Mouse (Mus musculus) lung, embryonic 15.5 days (tissue): ENCODE measurements around the gene Nfe2. TPM values are rescaled to one million over a fixed set of nuclear protein-coding genes. Genes with fewer than 3 reads are reported as not detected.
"Not testable (repeated sequence)": the region's sequence is repeated elsewhere in the genome, so short reads cannot be mapped to it uniquely, and the experiment has no call there.

Experiments
- ATAC-seq: fragments of 200-750 bp; cut with Nextera tagmentation; 2 replicates; pipeline ENCODE4 v1.8.0; 2017; ENCODE audit warnings: moderate number of reproducible peaks, borderline replicate concordance; ENCODE audit not compliant: low FRiP score, low TSS enrichment; ENCODE audit errors: extremely low read depth
- H3K27ac ChIP-seq: fragments of 300-500 bp; sonication (generic); 2 replicates; pipeline ENCODE4 v1.5.1; 2015; ENCODE audit warnings: moderate library complexity, mild to moderate bottlenecking, inconsistent platforms
- H3K27me3 ChIP-seq: fragments of 300-500 bp; sonication (generic); 2 replicates; pipeline ENCODE4 v1.6.1; 2015; ENCODE audit warnings: inconsistent platforms
- H3K36me3 ChIP-seq: fragments of 300-500 bp; sonication (generic); 2 replicates; pipeline ENCODE4 v1.6.1; 2015; ENCODE audit warnings: inconsistent platforms
- H3K4me1 ChIP-seq: fragments of 300-500 bp; sonication (generic); 2 replicates; pipeline ENCODE4 v1.6.1; 2015; ENCODE audit warnings: inconsistent platforms
- H3K4me2 ChIP-seq: fragments of 300-500 bp; sonication (generic); 2 replicates; pipeline ENCODE4 v1.6.1; 2015; ENCODE audit warnings: inconsistent platforms, mild to moderate bottlenecking, moderate library complexity
- H3K4me3 ChIP-seq: fragments of 300-500 bp; sonication (generic); 2 replicates; pipeline ENCODE4 v1.5.1; 2015; ENCODE audit warnings: mild to moderate bottlenecking, inconsistent platforms
- H3K9ac ChIP-seq: fragments of 300-500 bp; sonication (generic); 2 replicates; pipeline ENCODE4 v1.6.1; 2015; ENCODE audit warnings: inconsistent platforms
- H3K9me3 ChIP-seq: fragments of 300-500 bp; sonication (generic); 2 replicates; pipeline ENCODE4 v1.6.1; 2016; ENCODE audit warnings: inconsistent platforms
- WGBS: fragments of 180-500 bp; shearing (Covaris S2); methylation state at CpG from one replicate; pipeline ENCODE4 v1.1.7; 2015; 5-methylcytosine and 5-hydroxymethylcytosine counted together
- polyA plus RNA-seq: library from polyadenylated mRNA; unstranded; fragments of >200 nt; fragmentation: Nextera tagmentation; extraction: Ambion mirVana; gene quantifications from 2 replicates; pipeline ENCODE4 v1.2.1, GENCODE M21; 2015

Gene Nfe2
- polyA plus RNA-seq, 1 experiment from 2014 or later, result 4.7 TPM

DNA sequence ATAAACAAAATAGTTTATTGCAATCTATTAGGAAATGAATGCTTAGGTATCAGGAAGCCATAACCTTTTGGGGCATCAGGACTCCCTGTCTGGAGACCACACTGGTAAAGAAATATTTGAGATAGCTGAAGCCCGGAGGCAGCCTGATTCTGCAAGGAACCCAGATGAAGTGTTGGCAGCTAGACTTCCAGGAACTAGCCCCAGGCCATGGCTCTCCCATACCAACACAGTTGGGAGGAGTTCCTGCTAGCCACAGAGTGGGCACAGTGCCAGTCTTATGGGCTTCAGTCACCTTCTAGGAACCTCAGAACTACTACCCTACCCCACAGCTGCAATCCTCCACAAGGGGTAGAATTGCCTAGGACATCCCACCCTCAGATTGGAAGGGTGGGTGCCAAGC lies 1.8 kb upstream of the Nfe2 start:
- H3K4me3 ChIP-seq, result no peak overlapping the region
- H3K27ac ChIP-seq, result no peak overlapping the region
- H3K4me2 ChIP-seq, result no peak overlapping the region
- H3K27me3 ChIP-seq, result no peaks in the 10 kb centered on the region
- H3K4me1 ChIP-seq, result peaks cover 21% of the 10 kb centered on the region
- no peak for ATAC-seq
- WGBS, result 18% methylated on average over 1 of the region's 1 CpGs
- no peaks in the 10 kb centered on the region for H3K9me3 ChIP-seq
- no peaks in the 10 kb centered on the region for H3K36me3 ChIP-seq
- no peak overlapping the region for H3K9ac ChIP-seq

GRCm38 (mm10) chr15:103259162-103259561 lies 959 bp upstream of the Nfe2 start:
- no peaks in the 10 kb centered on the region for H3K27me3 ChIP-seq
- no peak overlapping the region for H3K27ac ChIP-seq
- no peak for ATAC-seq
- H3K4me2 ChIP-seq, result no peak overlapping the region
- 83% methylated on average over 5 of the region's 5 CpGs for WGBS
- no peak overlapping the region for H3K9ac ChIP-seq
- H3K4me1 ChIP-seq, result peaks cover 26% of the 10 kb centered on the region
- H3K4me3 ChIP-seq, result no peak overlapping the region
- H3K36me3 ChIP-seq, result no peaks in the 10 kb centered on the region
- no peaks in the 10 kb centered on the region for H3K9me3 ChIP-seq

DNA sequence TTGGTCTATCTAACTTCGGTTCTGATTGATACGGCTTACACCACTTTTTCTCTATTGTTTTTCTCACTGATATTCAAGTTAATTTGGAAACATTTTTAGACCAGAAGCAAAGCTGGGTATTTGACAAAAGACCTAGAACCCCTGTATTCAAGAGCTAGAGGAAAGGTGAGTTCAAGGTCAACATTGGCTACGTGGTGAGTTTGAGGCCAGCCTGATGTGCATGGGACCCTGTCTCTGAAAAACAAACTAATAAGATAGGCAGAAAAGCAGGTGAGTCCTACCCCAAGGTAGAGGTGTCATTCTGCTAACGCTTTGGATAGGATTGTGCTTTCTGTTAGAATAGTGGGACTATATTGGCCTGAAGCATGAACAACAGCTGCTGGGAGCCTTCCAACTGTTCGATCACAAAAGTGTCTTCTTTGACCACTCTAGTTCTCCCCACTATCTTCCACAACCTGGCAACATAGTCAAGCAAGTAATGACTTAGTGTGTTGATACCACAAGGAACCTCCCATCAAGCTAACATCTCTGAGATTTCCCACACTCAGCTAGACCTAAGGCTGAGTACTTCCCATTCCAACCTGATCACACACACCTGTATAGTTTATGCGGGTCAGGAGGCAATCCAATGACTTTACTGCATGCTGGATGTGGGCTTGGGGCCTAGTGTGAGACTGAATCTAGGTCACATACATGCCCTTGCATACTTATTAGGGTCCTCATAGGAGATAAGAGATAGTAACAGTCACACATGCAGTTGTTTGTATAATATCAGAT lies 1.8 kb downstream of the Nfe2 start:
- Histone ChIP-seq H3K36me3 (no peaks in the 10 kb centered on the region), H3K27ac (no peak overlapping the region), H3K27me3 (no peaks in the 10 kb centered on the region), H3K9me3 (no peaks in the 10 kb centered on the region), H3K4me2 (no peak overlapping the region), H3K9ac (no peak overlapping the region), H3K4me1 (peaks cover 26% of the 10 kb centered on the region), H3K4me3 (no peak overlapping the region)
- no peak for ATAC-seq
- WGBS, result 86% methylated on average over 6 of the region's 6 CpGs

GRCm38 (mm10) chr15:103255169-103255568 lies 3.0 kb downstream of the Nfe2 start:
- peaks cover 26% of the 10 kb centered on the region for H3K4me1 ChIP-seq
- ATAC-seq, result peak; percentile 56; the same call in 1 of the 2 replicates
- H3K4me2 ChIP-seq, result peak overlapping the region; percentile 92
- peak overlapping the region; percentile 55 for H3K9ac ChIP-seq
- no peaks in the 10 kb centered on the region for H3K27me3 ChIP-seq
- no peaks in the 10 kb centered on the region for H3K9me3 ChIP-seq
- H3K36me3 ChIP-seq, result no peaks in the 10 kb centered on the region
- 0 out of 2 replicates have a peak overlapping the region, but pooled peaks have one; percentile 26 for H3K27ac ChIP-seq
- 1% methylated on average over 25 of the region's 25 CpGs for whole genome bisulfite sequencing
- H3K4me3 ChIP-seq, result peak overlapping the region; percentile 45

DNA sequence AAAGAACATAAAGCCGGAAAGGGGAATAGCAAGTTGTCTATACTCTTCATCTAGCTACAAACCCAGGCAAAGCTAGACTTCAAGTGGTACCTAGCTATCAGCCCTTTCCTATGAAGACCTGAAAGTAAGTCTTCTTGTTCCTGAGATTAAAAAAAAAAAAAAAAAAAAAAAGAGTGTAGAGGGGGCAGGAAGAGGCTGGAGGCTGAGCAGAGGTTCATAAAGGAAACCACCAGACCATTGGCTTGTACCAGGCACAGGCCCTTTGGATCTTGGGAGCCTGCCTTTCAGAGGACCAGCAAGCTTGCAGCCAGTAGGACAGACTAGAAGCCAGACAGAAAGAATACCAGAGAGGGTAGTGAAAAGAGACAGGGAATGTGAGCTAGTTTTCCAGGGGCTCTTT lies 4.9 kb downstream of the Nfe2 start:
- H3K9me3 ChIP-seq, result no peaks in the 10 kb centered on the region
- peaks cover 11% of the 10 kb centered on the region for H3K36me3 ChIP-seq
- H3K9ac ChIP-seq, result no peak overlapping the region
- no peak overlapping the region for H3K27ac ChIP-seq
- no peaks in the 10 kb centered on the region for H3K27me3 ChIP-seq
- no peak overlapping the region for H3K4me2 ChIP-seq
- H3K4me1 ChIP-seq, result peaks cover 17% of the 10 kb centered on the region
- ATAC-seq, result no peak
- no peak overlapping the region for H3K4me3 ChIP-seq
- WGBS, result 94% methylated on average over 1 of the region's 1 CpGs

GRCm38 (mm10) chr15:103252660-103253059 lies 5.5 kb downstream of the Nfe2 start:
- H3K4me3 ChIP-seq, result no peak overlapping the region
- H3K9me3 ChIP-seq, result no peaks in the 10 kb centered on the region
- ATAC-seq, result no peak
- H3K4me1 ChIP-seq, result peaks cover 10% of the 10 kb centered on the region
- H3K4me2 ChIP-seq, result no peak overlapping the region
- H3K9ac ChIP-seq, result no peak overlapping the region
- H3K36me3 ChIP-seq, result peaks cover 18% of the 10 kb centered on the region
- no peaks in the 10 kb centered on the region for H3K27me3 ChIP-seq
- no peak overlapping the region for H3K27ac ChIP-seq
- 76% methylated on average over 3 of the region's 3 CpGs for WGBS

- H3K27ac ChIP-seq, result no peak overlapping the region
- ATAC-seq, result no peak
- H3K9ac ChIP-seq, result no peak overlapping the region
- H3K4me2 ChIP-seq, result no peak overlapping the region
- WGBS, result 13% methylated on average over 1 of the region's 1 CpGs
- H3K9me3 ChIP-seq, result no peaks in the 10 kb centered on the region
- H3K36me3 ChIP-seq, result peaks cover 29% of the 10 kb centered on the region
- H3K27me3 ChIP-seq, result no peaks in the 10 kb centered on the region
- no peak overlapping the region for H3K4me3 ChIP-seq
- peaks cover 10% of the 10 kb centered on the region for H3K4me1 ChIP-seq
Measured at GRCm38 (mm10) chr15:103251595-103251994, 6.6 kb downstream of the Nfe2 start.

- H3K27me3 ChIP-seq, result no peaks in the 10 kb centered on the region
- H3K9ac ChIP-seq, result no peak overlapping the region
- WGBS, result 20% methylated on average over 2 of the region's 2 CpGs
- ATAC-seq, result no peak
- H3K4me3 ChIP-seq, result no peak overlapping the region
- H3K27ac ChIP-seq, result no peak overlapping the region
- H3K9me3 ChIP-seq, result no peaks in the 10 kb centered on the region
- no peak overlapping the region for H3K4me2 ChIP-seq
- peaks cover 40% of the 10 kb centered on the region for H3K36me3 ChIP-seq
- peaks cover 11% of the 10 kb centered on the region for H3K4me1 ChIP-seq
Measured at GRCm38 (mm10) chr15:103250195-103250740, 7.9 kb downstream of the Nfe2 start.

DNA sequence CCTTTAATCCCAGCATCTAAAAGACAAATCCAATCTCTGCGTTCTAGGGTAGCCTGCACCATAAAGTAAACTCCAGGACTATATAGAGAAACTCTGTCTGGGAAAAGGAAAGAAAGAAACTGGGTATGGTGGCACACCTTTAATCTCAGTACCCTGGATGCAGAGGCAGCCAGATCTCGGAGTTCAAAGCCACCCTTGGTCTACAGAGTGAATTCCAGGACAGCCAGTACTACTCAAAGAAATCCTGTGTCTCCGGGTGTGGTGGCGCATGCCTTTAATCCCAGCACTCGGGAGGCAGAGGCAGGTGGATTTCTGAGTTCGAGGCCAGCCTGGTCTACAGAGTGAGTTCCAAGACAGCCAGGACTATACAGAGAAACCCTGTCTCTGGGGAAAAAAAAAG lies 8.7 kb downstream of the Nfe2 start:
- not testable (repeated sequence) for H3K4me2 ChIP-seq, H3K9ac ChIP-seq, H3K4me3 ChIP-seq, H3K9me3 ChIP-seq, H3K4me1 ChIP-seq, H3K27me3 ChIP-seq, H3K27ac ChIP-seq, ATAC-seq
- 78% methylated on average over 6 of the region's 6 CpGs for WGBS
- H3K36me3 ChIP-seq, result peaks cover 45% of the 10 kb centered on the region

- Histone ChIP-seq H3K4me1 (peaks cover 11% of the 10 kb centered on the region), H3K9ac (no peak overlapping the region), H3K36me3 (peaks cover 50% of the 10 kb centered on the region), H3K4me2 (no peak overlapping the region), H3K27me3 (no peaks in the 10 kb centered on the region), H3K4me3 (no peak overlapping the region), H3K9me3 (no peaks in the 10 kb centered on the region), H3K27ac (no peak overlapping the region)
- no peak for ATAC-seq
- WGBS, result 67% methylated on average over 28 of the region's 28 CpGs
Measured at GRCm38 (mm10) chr15:103248401-103249313, 9.5 kb downstream of the Nfe2 start.

DNA sequence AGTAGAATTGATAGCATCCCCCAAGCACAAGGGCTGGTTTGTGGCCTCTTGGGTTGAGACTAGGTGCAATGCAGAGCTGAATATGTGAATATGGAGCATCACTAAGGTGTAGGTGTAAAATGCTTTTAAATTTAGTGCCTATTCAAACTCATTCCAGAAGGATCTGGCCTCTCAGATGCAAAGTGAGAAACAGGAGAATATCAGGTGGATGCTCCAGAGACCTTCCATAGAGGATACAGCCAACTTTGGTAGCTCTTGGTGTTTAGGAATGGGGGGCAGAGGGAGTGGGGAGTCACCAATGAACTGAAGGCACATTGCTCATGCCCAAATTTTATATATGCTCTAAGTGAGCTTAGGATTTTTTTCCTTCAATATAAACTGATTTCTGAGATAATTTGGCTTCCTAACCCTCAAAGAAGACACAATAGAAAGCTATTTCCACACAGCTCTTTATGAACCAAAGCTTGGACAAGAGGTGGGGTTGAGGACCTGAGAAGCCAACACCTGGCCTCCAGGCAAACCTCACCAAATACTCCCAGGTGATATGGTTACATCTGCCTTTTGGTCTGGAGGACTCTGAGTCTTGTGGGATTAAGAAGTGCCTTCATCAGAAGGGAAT lies 10.3 kb downstream of the Nfe2 start:
- Histone ChIP-seq H3K27me3 (no peaks in the 10 kb centered on the region), H3K9me3 (no peaks in the 10 kb centered on the region), H3K4me3 (no peak overlapping the region), H3K4me2 (no peak overlapping the region), H3K9ac (no peak overlapping the region), H3K36me3 (peaks cover 58% of the 10 kb centered on the region), H3K27ac (no peak overlapping the region), H3K4me1 (peaks cover 19% of the 10 kb centered on the region)
- ATAC-seq, result no peak
